Mouse (Mus musculus): Measurements from ENCODE around the gene Mesd. TPM values are rescaled to one million over a fixed set of nuclear protein-coding genes. Genes with fewer than 3 reads are reported as not detected.
A peak's percentile ranks its signal among the peaks of the same experiment; 100 is the strongest.
"Not testable (repeated sequence)": the region's sequence is repeated elsewhere in the genome, so short reads cannot be mapped to it uniquely, and the experiment has no call there.

Gene Mesd
- polyA plus RNA-seq, 1 experiment = 9.2 TPM

DNA sequence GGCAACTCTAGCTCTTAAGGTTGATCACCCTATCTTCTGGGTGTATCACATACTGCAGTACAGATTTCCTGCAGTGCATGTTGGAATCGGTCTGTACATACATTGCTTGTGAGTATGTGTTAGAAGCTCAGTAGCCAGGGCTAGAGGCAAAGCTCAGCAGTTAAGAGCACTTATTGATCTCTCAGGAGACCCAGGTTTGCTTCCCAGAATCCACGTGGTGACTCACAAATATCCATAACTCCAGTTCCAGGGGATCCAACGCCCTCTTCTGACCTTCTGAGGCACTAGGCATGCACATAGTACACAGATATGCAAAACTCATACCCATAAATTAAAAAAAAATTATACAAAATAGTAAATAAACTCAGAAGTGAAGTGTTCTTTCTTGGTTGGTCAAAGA lies 7.2 kb upstream of the Mesd start:
- WGBS = 36% methylated on average over 3 of the region's 3 CpGs

DNA sequence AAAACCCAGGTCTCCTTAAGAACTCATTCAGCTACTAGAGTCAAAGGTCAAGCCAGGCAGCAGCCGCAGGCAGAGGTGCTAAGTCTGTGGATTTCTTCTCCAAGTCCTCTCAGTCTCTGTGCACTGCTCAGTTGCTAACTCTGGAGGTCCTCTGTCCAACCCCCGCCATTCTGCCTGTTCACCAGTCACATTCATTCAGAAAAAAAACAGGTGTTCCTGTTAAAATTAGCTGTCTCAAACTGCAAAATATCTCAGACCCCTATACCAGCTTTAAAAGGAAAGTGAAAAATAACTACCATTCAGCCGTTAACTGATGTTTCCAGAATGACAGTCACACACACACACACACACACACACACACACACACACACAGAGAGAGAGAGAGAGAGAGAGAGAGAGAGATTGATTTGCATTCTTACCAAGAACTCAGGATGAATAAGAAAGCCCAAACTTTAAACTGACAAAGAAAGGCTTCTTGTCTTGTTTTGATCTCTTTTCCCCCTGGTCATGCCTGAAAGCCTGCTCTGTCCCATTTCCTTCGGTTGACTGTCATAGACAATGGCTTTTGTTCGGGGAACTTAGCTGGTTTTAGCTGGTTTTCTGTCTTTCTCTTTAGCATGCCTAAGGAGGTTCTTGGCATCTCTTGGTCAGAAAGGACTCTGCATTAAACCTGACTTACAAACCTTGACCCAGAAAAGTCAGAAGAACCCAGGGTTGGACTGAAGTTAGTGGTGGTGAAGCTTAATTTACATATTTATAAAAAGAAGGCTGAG lies 5.4 kb upstream of the Mesd start:
- no peak for DNase-seq (ENCODE audit: low read depth, low spot score)
- WGBS = 10% methylated on average over 5 of the region's 5 CpGs

More for the DNA sequence above, 7.2 kb upstream of the Mesd start:
- DNase-seq (ENCODE audit: low read depth, low spot score) = no peak

DNA sequence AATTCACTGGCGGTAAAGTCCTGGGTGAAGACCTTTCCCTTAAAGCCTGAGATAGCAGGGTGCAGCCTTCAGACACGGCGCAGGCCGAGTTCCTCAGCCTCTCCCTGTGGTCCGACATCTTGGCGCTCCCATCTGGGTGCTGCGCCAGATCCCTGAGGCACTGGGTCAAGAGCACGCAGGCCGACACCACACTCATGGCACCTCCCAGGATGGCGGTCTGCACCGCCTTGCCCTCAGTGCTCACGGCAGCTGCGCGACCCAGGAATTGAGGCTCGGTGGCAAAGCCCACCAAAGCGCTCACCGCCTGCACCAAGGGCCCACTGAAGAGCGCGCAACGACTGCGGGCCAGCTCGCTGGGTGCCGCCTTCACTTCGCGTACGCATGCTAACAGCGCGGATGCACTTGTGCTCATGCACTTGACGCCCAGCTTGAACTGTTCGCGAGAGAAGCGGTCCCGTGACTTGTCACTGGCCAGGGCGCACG lies 2.1 kb upstream of the Mesd start:
- WGBS = 74% methylated on average over 35 of the region's 35 CpGs
- DNase-seq (ENCODE audit: low read depth, low spot score) = no peak

DNA sequence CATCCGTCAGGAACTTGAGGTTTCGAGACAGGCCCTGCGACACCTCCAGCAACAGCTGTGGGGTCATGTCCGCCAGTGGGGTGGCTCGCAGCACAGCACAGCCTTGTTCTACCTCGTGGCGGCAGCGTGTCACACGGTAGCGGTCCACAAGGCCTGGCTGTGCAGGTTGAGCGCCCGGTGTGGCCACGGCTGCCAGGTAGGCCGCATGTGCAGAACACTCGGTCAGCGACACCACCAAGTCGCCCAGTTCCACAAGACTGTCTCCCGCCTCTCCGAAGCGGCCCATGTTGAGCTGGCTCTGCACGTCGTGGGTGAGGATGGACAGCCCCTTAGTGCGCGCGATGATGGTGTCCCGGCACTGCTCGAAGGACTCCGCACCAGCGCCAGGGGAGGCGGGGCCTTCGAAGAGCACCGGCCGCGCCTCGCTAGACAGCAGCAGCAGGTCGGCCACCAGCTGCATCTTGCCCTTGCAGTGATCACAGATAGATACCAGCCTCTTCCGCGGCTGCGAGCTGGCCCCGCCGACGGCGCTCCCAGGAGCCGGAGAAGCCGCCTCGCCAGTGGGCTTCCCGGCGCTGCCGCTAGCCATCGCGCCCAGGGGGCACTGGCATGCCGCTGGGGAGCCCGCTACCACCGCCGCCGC lies 1.5 kb upstream of the Mesd start:
- WGBS = 7% methylated on average over 55 of the region's 56 CpGs
- no peak for DNase-seq (ENCODE audit: low read depth, low spot score)

DNA sequence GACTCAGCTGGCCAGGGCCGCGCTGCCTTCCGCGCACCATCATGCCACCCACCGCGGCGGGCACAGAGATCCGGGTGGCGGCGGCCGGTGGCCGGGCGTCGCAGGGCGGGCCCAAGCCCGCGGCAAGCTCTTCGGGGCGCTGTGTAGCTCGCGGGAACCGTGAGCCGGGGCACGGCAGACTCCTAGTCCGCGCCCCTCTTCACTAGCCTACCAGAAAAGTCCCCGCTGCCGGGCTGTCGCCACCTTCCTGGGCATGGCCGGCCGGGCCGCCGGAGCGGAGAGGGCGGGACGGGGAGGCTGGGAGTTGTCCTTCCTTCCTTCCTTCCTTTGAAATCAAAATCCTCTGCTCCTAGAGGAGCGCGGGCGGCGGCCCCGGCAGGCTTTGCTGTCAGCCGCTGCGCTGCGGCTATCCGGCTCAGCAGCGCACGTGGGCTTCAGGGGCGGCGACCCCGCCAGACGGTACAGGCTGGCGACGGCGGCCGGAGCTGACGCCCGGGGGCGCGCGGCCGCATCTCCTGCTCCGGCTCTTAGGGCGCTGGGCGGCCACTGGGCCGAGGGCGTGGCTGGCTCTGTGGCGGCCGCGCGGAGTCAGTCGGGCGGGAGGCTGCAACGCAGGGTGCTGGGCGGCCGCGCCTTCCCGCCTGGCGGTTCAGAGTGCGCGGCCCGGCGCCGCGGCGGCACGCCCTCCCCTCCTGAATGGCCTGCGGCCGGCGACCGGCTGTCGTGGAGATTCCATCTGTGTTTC lies 818 bp upstream of the Mesd start:
- DNase-seq (ENCODE audit: low read depth, low spot score) = no peak
- WGBS = under 1% methylated on average over 91 of the region's 91 CpGs

DNA sequence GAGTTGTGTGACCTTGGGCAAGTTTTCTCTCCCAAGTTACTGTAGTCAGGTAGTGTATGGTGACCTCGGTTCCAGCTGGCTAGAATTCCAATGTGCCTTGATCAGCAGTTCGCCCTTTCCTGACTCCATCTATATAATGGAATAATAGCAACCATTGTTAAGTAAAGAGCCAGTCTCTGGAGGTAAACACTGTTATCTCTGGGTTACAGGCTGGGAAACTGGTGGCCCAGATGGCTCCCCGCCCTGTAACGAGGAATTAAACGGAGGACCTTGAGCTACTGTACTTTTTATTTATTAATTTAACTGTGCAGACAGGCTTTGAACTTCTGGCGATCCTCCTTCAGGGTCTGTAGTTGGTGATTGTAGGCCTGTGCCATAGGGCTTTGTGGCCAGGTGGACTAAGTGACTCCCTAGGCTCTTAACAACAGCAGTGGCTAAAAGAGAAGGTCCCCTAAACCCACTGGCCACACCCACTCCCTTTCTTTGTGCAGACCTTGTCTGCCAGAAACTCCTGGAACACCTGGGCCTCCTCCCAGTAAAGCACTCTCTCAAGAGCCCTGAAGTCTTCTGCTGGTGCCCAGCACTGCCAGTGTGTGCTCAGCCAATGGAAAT lies 761 bp downstream of the Mesd start:
- WGBS = 23% methylated on average over 6 of the region's 6 CpGs

DNA sequence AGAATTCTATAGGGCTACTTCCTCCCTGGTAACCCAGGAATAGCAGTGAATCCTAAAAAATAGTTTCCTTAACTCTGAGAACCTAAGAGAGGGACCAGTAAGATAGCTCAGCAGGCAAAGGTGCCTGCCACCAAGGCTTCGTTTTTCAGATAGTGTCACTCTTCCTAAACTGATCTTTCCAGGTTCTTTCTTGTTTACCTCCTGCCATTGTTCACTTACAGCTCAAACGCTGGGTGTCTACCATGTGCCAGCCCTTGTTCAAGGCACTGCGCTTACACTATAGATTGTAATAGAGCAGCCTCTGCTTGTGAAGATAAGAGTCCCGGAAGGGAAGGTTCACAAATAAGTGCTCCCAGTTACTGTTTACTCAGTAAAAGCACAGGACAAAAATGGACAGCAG lies 1.6 kb downstream of the Mesd start:
- WGBS = 40% methylated on average over 4 of the region's 4 CpGs
- DNase-seq (ENCODE audit: low read depth, low spot score) = no peak

More for the DNA sequence above, 761 bp downstream of the Mesd start:
- no peak for DNase-seq (ENCODE audit: low read depth, low spot score)

DNA sequence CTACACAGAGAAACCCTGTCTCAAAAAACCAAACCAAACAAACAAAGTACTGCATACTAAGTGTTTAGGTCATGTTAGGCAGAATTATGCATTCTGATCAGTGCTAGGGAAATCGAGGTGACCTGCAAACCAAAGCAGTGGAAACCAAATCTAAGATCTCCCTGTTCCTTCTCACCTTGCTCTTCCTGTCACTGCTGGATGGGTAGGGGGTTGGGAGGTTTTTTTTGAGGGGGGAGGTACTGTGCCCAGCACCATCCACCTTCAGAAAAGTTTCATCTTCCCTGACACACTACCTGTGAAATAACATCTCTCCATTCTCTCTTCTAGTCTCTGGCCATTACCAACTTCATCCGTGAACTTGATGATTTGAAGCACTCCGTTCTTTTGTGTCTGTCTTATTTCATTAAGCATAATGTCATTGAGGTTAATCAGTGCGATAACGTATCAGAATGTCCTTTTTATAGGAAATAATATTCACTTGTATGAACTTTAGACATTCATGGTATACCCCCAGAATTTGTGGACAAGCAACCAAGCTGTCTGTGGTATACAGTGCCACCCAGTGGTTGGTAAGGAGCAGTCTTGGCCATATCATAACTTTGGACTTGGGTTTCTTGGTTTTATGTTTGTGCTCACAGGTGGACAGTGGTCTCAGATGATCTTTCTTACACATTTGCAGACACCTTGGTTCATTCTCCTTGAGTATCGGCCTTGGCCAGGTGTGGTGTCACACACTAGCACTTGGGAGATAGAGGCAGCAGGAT lies 2.3 kb downstream of the Mesd start:
- DNase-seq (ENCODE audit: low read depth, low spot score) = no peak
- 92% methylated on average over 6 of the region's 6 CpGs for WGBS

DNA sequence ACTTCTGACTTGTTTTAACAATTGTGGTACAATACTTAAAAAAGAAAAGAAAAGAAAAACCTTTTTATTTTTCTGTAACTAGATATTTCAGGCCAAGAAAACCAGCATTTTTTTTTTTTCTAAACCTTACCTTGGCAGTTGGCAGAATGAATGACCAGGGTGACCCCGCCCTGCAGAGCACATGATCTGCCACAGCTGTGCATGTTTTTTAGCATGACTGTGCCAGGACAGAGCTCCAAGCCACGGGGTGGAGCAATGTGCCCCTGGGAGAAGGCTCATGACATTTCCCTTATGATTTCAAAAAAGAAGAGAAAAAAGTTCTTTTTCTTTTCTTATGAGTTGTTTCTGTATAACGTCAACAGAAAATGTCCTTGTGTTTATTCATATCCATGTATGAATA lies 5.1 kb downstream of the Mesd start:
- 20% methylated on average over 3 of the region's 3 CpGs for WGBS
- DNase-seq (ENCODE audit: low read depth, low spot score) = no peak

DNA sequence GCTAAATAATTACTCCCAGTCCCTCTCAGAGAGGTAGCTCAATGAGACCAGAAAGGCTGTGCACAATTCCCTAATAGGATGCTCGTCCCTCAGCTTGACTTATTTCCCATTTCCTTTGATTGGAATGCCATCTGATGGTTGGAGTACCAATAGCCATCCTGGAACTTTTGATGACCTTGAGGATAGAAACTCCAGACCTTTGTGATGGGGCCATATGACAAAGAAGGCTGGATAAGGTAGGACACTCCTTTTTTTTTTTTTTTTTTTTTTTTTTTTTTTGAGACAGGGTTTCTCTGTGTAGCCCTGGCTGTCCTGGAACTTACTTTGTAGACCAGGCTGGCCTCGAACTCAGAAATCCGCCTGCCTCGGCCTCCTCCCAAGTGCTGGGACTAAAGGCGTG lies 5.7 kb downstream of the Mesd start:
- DNase-seq (ENCODE audit: low read depth, low spot score) = not testable (repeated sequence)
- WGBS = 87% methylated on average over 5 of the region's 5 CpGs

DNA sequence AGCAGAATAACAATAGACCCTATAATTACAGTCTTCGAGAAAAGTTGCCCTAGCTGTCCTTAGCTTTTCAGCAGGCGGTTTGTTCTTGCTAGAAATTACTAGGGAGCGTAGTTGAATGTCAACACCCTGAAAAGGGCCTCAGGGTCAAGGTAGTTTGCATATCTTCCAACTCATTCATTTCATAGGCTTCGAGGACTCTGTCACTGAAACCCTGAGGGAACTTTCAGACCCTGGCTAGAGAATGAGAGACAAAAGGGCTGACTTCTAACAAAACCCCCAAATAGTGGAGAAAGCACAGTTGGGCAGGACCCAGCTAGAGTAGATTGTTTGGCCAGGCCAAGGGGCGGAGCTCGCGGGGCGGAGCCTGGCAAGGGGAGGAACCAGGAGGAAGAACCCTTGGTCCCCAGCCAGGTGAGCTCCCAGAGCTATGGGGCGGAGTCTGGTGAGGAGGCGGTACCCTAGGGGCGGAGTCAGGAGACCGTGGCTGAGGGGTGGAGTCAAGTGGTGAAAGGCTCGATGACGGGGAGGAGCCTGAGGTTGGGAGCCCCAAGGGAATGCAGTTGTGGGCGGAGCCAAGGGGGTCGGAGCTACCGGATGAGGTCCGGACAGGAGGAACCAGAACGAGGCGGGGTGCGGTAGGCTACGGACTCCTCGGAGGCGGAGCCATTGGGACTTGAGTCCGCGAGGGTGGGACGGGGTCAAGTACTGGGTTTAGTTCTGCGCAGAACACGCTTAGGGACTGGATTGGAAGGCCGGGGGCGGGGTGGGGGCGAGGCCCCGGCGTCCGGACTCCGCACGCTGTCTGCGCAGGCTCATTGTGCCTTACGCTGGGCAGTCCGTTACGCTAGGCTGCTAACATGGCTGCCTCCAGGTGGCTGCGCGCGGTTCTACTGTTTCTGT lies 7.4 kb downstream of the Mesd start:
- peak; percentile 100 for DNase-seq (ENCODE audit: low read depth, low spot score)
- WGBS = 2% methylated on average over 44 of the region's 44 CpGs

DNA sequence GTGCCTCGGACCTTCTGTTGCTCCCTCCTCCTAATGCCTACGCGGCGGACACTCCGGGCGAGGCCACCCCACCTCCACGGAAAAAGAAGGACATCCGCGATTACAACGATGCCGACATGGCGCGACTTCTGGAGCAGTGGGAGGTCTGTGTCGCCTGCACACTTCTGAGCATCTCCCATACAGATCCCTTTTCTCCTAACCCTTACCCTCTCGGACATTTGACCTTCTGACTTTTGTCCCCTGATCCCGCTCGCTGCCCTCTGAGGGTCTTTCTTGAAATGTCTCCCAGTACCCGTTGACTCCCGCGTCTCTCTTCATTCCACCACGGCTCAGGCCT lies 8.0 kb downstream of the Mesd start:
- no peak for DNase-seq (ENCODE audit: low read depth, low spot score)
- WGBS = under 1% methylated on average over 21 of the region's 21 CpGs

DNA sequence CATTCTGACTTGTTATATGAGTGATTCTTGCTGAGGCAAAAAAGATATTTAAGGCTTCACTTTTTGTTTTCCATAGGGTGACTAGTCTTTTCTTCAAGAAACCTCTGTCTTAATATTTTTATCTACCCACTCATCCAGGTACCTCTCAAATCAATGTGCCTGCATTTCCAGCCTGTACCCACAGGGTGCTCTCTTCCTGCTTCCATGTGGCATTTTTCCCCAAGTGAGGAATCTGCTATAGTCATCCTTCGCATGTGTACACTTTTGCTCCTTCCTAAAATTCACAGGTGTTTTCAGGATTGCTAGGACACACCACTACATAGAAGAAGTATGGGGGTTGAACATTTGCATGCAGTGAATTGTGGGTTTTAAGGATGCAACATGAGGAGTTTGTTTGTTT lies 10.1 kb downstream of the Mesd start:
- no peak for DNase-seq (ENCODE audit: low read depth, low spot score)
- 93% methylated on average over 1 of the region's 1 CpGs for whole genome bisulfite sequencing

DNA sequence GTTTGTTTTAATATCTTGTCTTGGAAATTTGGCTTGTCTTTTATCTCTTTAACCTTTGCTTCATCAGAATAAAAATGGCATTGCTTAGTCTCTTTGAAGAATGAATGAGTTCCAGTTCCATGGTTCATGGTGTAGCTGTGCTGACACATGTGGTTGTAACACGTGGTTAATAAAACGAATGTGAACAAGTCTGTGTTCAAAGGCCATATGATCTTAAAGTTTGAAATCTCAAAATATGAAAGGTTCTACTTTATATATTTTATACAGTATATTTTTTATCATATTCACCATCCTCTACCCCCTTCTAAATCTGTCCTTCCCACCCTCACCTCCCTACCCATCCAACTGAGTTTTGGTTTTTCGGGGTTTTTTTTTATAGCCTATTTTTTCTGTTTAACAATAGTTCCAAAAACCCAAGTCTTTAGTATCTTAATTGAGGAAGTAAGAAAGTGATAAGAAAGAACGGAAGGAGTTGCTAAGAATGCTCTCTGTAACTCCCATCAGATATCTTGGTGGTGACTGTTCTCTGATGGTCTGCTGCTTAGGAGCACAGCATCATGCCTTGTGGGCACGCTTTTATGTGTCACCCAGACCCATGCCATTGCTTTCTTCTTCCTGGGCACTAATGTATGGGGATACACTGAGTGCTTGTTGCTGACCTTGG lies 11.9 kb downstream of the Mesd start:
- WGBS = 84% methylated on average over 5 of the region's 5 CpGs
- DNase-seq (ENCODE audit: low read depth, low spot score) = no peak

DNA sequence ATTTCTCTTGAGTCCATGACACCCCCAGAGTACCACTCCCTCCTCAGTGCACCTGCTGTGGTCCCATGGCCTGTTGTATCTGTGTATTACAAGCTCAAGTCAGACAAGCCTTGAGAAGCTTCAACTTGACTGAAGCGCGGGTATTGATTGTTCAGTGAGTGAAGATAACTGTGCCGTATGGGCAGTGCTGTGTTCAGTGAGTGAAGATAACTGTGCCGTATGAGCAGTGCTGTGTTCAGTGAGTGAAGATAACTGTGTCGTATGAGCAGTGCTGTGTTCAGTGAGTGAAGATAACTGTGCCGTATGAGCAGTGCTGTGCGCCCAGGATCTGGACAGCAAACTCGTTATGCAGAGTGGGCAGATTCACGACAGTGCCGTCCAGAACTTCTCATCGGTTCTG lies 14.0 kb downstream of the Mesd start:
- no peak for DNase-seq (ENCODE audit: low read depth, low spot score)
- 93% methylated on average over 11 of the region's 11 CpGs for WGBS

DNA sequence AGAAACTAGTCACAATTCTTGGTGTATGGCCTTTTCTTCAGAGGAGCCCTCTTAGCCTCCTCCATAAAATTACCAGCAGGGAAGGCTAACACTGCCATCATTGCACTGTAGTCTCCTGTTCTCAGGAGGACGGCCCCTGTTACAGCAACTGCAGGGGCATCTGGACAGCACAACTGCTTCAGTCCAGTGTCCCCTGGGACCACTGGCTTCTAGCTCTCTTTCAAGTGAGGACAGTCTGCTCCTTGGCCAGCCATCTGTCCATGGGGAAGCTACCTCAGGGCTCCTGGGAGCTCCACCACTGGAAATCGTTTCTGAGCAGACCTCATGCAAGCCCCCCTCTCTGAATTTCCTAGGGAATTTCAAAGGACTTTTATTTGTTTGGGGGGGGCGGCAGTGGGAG lies 16.3 kb downstream of the Mesd start:
- DNase-seq (ENCODE audit: low read depth, low spot score) = no peak
- 81% methylated on average over 3 of the region's 3 CpGs for WGBS

DNA sequence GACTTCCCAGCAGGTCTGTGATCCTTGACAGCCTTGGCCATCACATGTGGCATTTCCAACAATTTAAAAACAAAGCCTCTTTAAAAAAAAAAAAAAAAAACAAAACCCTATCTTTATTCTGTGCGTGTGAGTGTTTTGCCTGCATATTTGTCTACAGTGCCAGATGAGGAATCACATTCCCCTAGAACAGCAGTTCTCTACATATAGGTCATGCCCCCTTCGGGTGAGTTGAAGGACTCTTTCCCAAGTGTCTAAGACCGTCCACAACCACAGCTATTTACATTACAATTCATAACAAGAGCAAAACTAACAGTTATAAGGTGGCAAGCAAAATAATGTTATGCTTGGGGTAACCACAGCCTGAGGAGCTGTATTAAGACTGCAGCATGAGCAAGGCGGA lies 17.2 kb downstream of the Mesd start:
- 87% methylated on average over 4 of the region's 4 CpGs for WGBS
- DNase-seq (ENCODE audit: low read depth, low spot score) = no peak

Measured in large intestine, adult 2 months (tissue).